Mouse (Mus musculus) limb, embryonic 14.5 days (tissue): Measurements from ENCODE around the gene Rassf6. TPM values are rescaled to one million over a fixed set of nuclear protein-coding genes. Genes with fewer than 3 reads are reported as not detected.

Experiments used
- ATAC-seq: fragments of 200-750 bp; cut with Nextera tagmentation; 2 replicates; pipeline ENCODE4 v1.8.0; 2017; ENCODE audit warnings: low read depth, moderate number of reproducible peaks, moderate TSS enrichment; ENCODE audit not compliant: low FRiP score
- DNase-seq: peaks from one replicate; pipeline ENCODE4 v3.0.0-alpha.2; 2015; ENCODE audit warnings: low spot score
- H3K27ac ChIP-seq: fragments of 300-500 bp; sonication (generic); replicated peaks from 2 replicates; pipeline ENCODE4 v1.5.1; 2014; ENCODE audit warnings: low read depth, mild to moderate bottlenecking, low read length, moderate library complexity, mixed read lengths
- H3K27me3 ChIP-seq: fragments of 300-500 bp; sonication (generic); 2 replicates; pipeline ENCODE4 v1.6.1; 2014; ENCODE audit warnings: low read length, mixed read lengths; ENCODE audit not compliant: control insufficient read depth, insufficient read depth
- H3K36me3 ChIP-seq: fragments of 300-500 bp; sonication (generic); 2 replicates; pipeline ENCODE4 v1.6.1; 2014; ENCODE audit warnings: mild to moderate bottlenecking, low read length, moderate library complexity, mixed read lengths; ENCODE audit not compliant: control insufficient read depth, insufficient read depth
- H3K4me1 ChIP-seq: fragments of 300-500 bp; sonication (generic); 2 replicates; pipeline ENCODE4 v1.6.1; 2014; ENCODE audit warnings: antibody characterized with exemption, low read length, mixed read lengths; ENCODE audit not compliant: control insufficient read depth, insufficient read depth
- H3K4me2 ChIP-seq: fragments of 300-500 bp; sonication (generic); replicated peaks from 2 replicates; pipeline ENCODE4 v1.6.1; 2014; ENCODE audit warnings: low read depth, mild to moderate bottlenecking, low read length, moderate library complexity; ENCODE audit not compliant: severe bottlenecking
- H3K4me3 ChIP-seq: fragments of 300-500 bp; sonication (generic); replicated peaks from 2 replicates; pipeline ENCODE4 v1.5.1; 2014; ENCODE audit warnings: low read length
- H3K9ac ChIP-seq: fragments of 300-500 bp; sonication (generic); 2 replicates; pipeline ENCODE4 v1.6.1; 2014; ENCODE audit warnings: mild to moderate bottlenecking, low read depth, low read length, moderate library complexity; ENCODE audit not compliant: severe bottlenecking
- H3K9me3 ChIP-seq: fragments of 300-500 bp; sonication (generic); 2 replicates; pipeline ENCODE4 v1.6.1; 2016; ENCODE audit warnings: low read length; ENCODE audit not compliant: control insufficient read depth
- POLR2A ChIP-seq: fragments of 200-500 bp; IDR thresholded peaks from 2 replicates; pipeline ENCODE4 v1.8.0; 2012; ENCODE audit warnings: inconsistent platforms, mild to moderate bottlenecking, moderate library complexity, borderline replicate concordance; ENCODE audit not compliant: insufficient read depth, insufficient read length; ENCODE audit errors: extremely low read depth
- WGBS: fragments of 180-500 bp; shearing (Covaris S2); extraction: QIAGEN DNeasy Blood & Tissue Kit; methylation state at CpG from one replicate; pipeline ENCODE4 v1.1.7; 2014; 5-methylcytosine and 5-hydroxymethylcytosine counted together
- polyA plus RNA-seq, 2 experiments: library from polyadenylated mRNA; depleted of rRNA in 1 of 2; stranded (reverse) in 1 of 2; unstranded in 1 of 2; fragments of >200 nt; fragmentation: Nextera tagmentation in 1 of 2; extraction: Ambion mirVana in 1 of 2; gene quantifications; 2 replicates each; pipeline versions ENCODE4 v1.2.1 to v1.2.3; 2012 to 2014

Gene Rassf6
- polyA plus RNA-seq, 2 experiments, result 1.2 to 3.3 TPM

GRCm38 (mm10) chr5:90654798-90655197, 14.3 kb upstream of the Rassf6 start:
- H3K27ac ChIP-seq, result no peak overlapping the region
- no peak overlapping the region for H3K9ac ChIP-seq
- H3K27me3 ChIP-seq, result no peaks in the 10 kb centered on the region
- no peak for ATAC-seq
- TF ChIP-seq POLR2A, result no peak
- no peaks in the 10 kb centered on the region for H3K4me1 ChIP-seq
- no peaks in the 10 kb centered on the region for H3K36me3 ChIP-seq
- DNase-seq, result no peak
- no peaks in the 10 kb centered on the region for H3K9me3 ChIP-seq
- H3K4me3 ChIP-seq, result no peak overlapping the region
- WGBS, result 71% methylated on average over 5 of the region's 5 CpGs
- no peak overlapping the region for H3K4me2 ChIP-seq

GRCm38 (mm10) chr5:90652724-90653123, 12.3 kb upstream of the Rassf6 start:
- H3K4me3 ChIP-seq, result no peak overlapping the region
- H3K27ac ChIP-seq, result no peak overlapping the region
- H3K36me3 ChIP-seq, result no peaks in the 10 kb centered on the region
- H3K9me3 ChIP-seq, result no peaks in the 10 kb centered on the region
- H3K4me1 ChIP-seq, result no peaks in the 10 kb centered on the region
- no peak for TF ChIP-seq POLR2A
- no peaks in the 10 kb centered on the region for H3K27me3 ChIP-seq
- no peak overlapping the region for H3K9ac ChIP-seq
- ATAC-seq, result peak; percentile 57; the same call in 1 of the 2 replicates
- DNase-seq, result peak; percentile 78
- 2% methylated on average over 3 of the region's 3 CpGs for WGBS
- no peak overlapping the region for H3K4me2 ChIP-seq

- H3K27ac ChIP-seq, result no peak overlapping the region
- H3K4me3 ChIP-seq, result no peak overlapping the region
- 68% methylated on average over 5 of the region's 5 CpGs for WGBS
- no peak for TF ChIP-seq POLR2A
- H3K27me3 ChIP-seq, result no peaks in the 10 kb centered on the region
- no peak overlapping the region for H3K9ac ChIP-seq
- DNase-seq (peak; percentile 35), ATAC-seq (no peak)
- H3K36me3 ChIP-seq, result no peaks in the 10 kb centered on the region
- H3K4me1 ChIP-seq, result no peaks in the 10 kb centered on the region
- no peaks in the 10 kb centered on the region for H3K9me3 ChIP-seq
- no peak overlapping the region for H3K4me2 ChIP-seq
Measured at GRCm38 (mm10) chr5:90650466-90651150, 10.2 kb upstream of the Rassf6 start.

GRCm38 (mm10) chr5:90647473-90647872, 7.0 kb upstream of the Rassf6 start:
- Histone ChIP-seq H3K9ac (no peak overlapping the region), H3K4me2 (no peak overlapping the region), H3K4me1 (no peaks in the 10 kb centered on the region), H3K27me3 (no peaks in the 10 kb centered on the region), H3K27ac (no peak overlapping the region), H3K9me3 (no peaks in the 10 kb centered on the region), H3K36me3 (no peaks in the 10 kb centered on the region), H3K4me3 (no peak overlapping the region)
- ATAC-seq (no peak), DNase-seq (no peak)
- no peak for TF ChIP-seq POLR2A
- 80% methylated on average over 5 of the region's 5 CpGs for WGBS

GRCm38 (mm10) chr5:90646398-90646797, 5.9 kb upstream of the Rassf6 start:
- H3K36me3 ChIP-seq, result no peaks in the 10 kb centered on the region
- H3K9me3 ChIP-seq, result no peaks in the 10 kb centered on the region
- no peak overlapping the region for H3K4me3 ChIP-seq
- H3K4me2 ChIP-seq, result no peak overlapping the region
- DNase-seq (no peak), ATAC-seq (no peak)
- no peaks in the 10 kb centered on the region for H3K27me3 ChIP-seq
- no peak for TF ChIP-seq POLR2A
- H3K27ac ChIP-seq, result no peak overlapping the region
- H3K9ac ChIP-seq, result no peak overlapping the region
- no peaks in the 10 kb centered on the region for H3K4me1 ChIP-seq
- 73% methylated on average over 5 of the region's 5 CpGs for WGBS
